Mouse (Mus musculus): ENCODE data around the gene Dennd4a.

Gene Dennd4a

GRCm38 (mm10) chr9:64956337-64956736 lies 145.2 kb downstream of the Dennd4a start:
- peak in 1 of 2 experiments; percentile 24 for DNase-seq (ENCODE audit: low spot score in 2 of 2)

- DNase-seq (ENCODE audit: low spot score in 2 of 2) = no peak
Measured at GRCm38 (mm10) chr9:64957276-64957675, 146.1 kb downstream of the Dennd4a start.

DNA sequence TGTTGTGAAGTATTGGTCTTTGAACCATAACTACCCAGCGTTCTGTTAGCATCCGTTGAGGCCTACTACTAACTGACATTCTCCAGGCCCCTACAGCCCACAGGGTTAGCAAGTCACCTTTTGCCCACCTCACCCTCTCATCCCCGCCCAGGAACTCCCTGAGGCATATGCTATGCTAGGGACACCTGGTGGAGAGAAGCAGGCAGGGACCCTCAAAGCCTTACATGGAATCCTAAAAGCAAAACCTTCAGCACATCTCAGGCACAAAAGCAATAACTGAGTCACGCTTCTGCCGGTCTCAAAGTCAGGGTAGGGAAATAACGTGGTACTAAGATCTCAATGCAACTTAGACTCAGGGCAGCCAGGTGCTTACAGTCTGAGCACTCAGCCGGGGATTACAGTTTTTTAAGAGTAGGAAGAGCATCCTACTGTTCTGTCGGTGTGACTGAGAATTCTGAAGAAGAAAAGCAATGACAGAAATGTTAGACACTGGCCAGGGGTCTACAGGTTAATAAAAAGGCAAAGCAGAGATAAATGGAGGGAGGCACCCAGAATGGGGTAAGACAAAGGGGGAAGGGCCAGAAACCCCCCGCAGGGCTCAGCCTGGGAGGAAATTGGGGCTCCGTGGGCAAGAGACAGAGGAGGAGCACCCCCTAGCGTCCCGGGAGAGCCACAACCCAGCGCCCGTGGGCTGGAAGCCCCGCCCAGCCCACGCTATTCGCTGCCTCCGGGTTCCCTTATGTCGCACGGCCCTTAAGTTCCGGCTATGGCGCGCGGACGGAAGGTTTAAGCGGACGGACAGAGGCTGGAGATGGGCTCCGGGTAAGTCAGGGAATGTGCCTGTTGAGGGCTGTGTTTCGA lies 149.2 kb downstream of the Dennd4a start, which contains the start of gene Ints14:
Gene Ints14, plus strand, starts transcription at position 789 of the 861 bp plus-strand sequence.
- DNase-seq (ENCODE audit: low spot score in 2 of 2) = peak; percentile 97

DNA sequence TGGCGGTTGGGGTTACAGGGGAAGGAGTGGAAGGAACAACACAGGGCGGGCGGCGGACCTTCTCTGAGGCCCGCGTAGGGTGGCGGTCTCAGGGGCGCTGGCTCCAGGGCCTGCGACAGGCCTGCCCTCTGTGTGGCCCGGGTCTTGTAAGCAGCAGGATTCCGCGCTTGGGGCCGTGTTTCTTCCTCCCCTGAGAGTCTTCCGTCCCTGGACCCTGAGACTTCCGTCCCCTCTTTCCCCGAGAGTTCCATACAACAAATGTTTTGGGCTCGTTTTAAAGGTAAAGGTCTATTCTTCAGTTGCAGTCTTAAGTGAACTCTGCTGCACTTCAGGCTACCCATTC lies 149.8 kb downstream of the Dennd4a start:
- DNase-seq (ENCODE audit: low spot score in 2 of 2) = no peak
